Mouse (Mus musculus): ENCODE results near the gene Apoc1.

The Apoc1 gene

GRCm38 (mm10) chr7:19663940-19664339 is 28.5 kb downstream of the Apoc1 start:
- H3K36me3 ChIP-seq (ENCODE audit: control insufficient read depth, insufficient read depth, low read length, poor library complexity, severe bottlenecking), result no peaks in the 10 kb centered on the region; the same call in 1 of the 2 replicates
- no peak for DNase-seq (ENCODE audit: low read depth, low spot score)

DNA sequence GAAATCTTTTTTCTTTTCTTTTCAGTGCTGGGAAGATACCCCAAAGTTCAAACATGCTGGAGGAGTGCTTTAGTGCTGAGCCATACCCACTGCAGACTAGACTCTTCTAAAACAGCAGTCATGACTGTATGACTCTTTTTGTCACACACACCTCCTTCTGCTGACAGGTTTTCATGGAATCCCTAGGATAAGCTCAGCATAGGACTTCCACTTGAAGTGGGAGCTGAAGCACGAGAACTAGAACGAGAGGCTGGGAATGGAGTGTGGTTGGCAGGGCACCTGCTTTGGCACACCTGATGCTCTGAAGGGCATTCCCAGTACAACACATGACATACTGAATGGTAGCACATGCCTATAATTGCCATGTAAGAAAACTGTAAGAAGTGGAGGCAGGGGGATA is 39.8 kb downstream of the Apoc1 start:
- Histone ChIP-seq H3K36me3 (ENCODE audit: control insufficient read depth, insufficient read depth, low read length, poor library complexity, severe bottlenecking) (peaks cover 8% of the 10 kb centered on the region), H3K27me3 (ENCODE audit: control insufficient read depth, insufficient read depth, low read length, poor library complexity, severe bottlenecking) (no peaks in the 10 kb centered on the region)
- no peak for DNase-seq (ENCODE audit: low read depth, low spot score)

More at GRCm38 (mm10) chr7:19663940-19664339, 28.5 kb downstream of the Apoc1 start:
- no peaks in the 10 kb centered on the region for H3K27me3 ChIP-seq (ENCODE audit: control insufficient read depth, insufficient read depth, low read length, poor library complexity, severe bottlenecking)

DNA sequence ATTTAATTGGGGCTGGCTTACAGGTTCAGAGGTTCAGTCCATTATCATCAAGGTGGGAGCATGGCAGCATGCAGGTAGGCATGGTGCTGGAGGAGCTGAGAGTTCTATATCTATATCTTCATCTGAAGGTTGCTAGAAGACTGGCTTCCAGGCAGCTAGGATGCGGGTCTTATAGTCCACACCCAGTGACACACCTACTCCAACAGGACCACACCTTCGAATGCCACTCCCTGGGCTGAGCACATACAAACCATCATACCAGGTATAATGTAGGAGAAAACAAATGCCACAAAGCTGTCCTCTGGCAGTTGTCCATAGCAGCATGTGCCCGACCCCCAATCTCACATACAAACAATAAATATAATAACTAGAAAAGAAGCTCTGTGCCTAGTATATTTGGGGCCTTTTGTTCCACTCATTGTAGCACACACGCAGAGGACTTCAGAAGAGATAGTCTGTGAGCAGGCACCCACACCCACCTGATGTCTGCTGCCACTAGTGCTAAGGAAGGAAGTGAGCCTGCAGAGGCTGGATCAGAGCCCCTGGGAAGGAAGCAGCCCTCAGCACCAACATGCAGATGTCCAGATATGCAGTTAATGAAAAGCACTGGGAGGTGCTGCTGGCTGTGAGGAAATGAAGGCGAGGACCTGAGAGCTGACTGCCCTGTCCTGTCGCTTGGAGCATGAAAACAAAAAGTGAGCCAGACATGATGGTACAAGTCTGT is 41.2 kb downstream of the Apoc1 start:
- Histone ChIP-seq H3K27me3 (ENCODE audit: control insufficient read depth, insufficient read depth, low read length, poor library complexity, severe bottlenecking) (no peaks in the 10 kb centered on the region), H3K36me3 (ENCODE audit: control insufficient read depth, insufficient read depth, low read length, poor library complexity, severe bottlenecking) (peaks cover 11% of the 10 kb centered on the region)
- no peak for DNase-seq (ENCODE audit: low read depth, low spot score)

DNA sequence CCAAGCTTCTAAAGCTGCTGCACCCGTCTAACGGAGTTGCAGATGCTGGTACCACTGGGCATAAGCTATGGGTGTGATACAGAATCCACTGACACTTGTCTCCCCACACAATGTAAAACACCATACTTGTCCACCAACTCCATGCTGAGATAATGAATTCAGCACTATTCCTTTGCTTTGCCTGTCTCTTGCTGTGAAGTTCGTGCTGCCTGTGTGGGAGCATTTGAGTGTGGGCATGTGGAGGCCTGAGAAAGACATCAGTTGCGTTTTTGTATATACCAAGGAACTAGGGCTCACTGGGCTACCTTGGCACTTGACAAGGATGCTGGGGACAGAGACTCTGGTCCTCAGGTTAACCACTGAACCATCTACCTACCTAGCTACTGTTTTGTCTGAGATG is 51.2 kb downstream of the Apoc1 start:
- DNase-seq (ENCODE audit: low read depth, low spot score), result no peak
- Histone ChIP-seq H3K27me3 (ENCODE audit: control insufficient read depth, insufficient read depth, low read length, poor library complexity, severe bottlenecking) (no peaks in the 10 kb centered on the region), H3K36me3 (ENCODE audit: control insufficient read depth, insufficient read depth, low read length, poor library complexity, severe bottlenecking) (peaks cover 30% of the 10 kb centered on the region)

Measured in splenic B cell, adult 2 months (primary cell).